Mouse (Mus musculus): ENCODE results near the gene Gm49353.
A peak's percentile ranks its signal among the peaks of the same experiment; 100 is the strongest.

Gm49353 gene

GRCm38 (mm10) chr10:29198642-29199041, at the start of gene Gm49353:
TSS of gene Gm49353 (plus strand) at chr10:29198954.
- DNase-seq = no peak

GRCm38 (mm10) chr10:29155304-29155703, 43.5 kb upstream of the Gm49353 start:
- DNase-seq = no peak

GRCm38 (mm10) chr10:29161664-29162063, 37.1 kb upstream of the Gm49353 start:
- no peak for DNase-seq

- DNase-seq = no peak
These were observed 25.0 kb upstream of the Gm49353 start for GRCm38 (mm10) chr10:29173778-29174177.

GRCm38 (mm10) chr10:29175656-29176055, 23.1 kb upstream of the Gm49353 start:
- DNase-seq = no peak

GRCm38 (mm10) chr10:29176881-29177280, 21.9 kb upstream of the Gm49353 start:
- no peak for DNase-seq

- DNase-seq = no peak
These were observed 20.8 kb upstream of the Gm49353 start for GRCm38 (mm10) chr10:29178003-29178402.

- DNase-seq = no peak
These were observed 18.5 kb upstream of the Gm49353 start for GRCm38 (mm10) chr10:29180210-29180609.

- DNase-seq = no peak
These were observed 17.7 kb upstream of the Gm49353 start for GRCm38 (mm10) chr10:29181046-29181445.

- no peak for DNase-seq
These were observed 5.0 kb upstream of the Gm49353 start for GRCm38 (mm10) chr10:29193769-29194168.

- DNase-seq = no peak
These were observed 1.9 kb upstream of the Gm49353 start for GRCm38 (mm10) chr10:29196811-29197210.

- DNase-seq = no peak
These were observed 1.1 kb downstream of the Gm49353 start for GRCm38 (mm10) chr10:29199835-29200234.

GRCm38 (mm10) chr10:29200609-29201008, 1.9 kb downstream of the Gm49353 start:
- no peak for DNase-seq

- DNase-seq = peak; percentile 4 to 8
These were observed 8.0 kb downstream of the Gm49353 start for GRCm38 (mm10) chr10:29206730-29207129.

- DNase-seq = no peak
These were observed 10.0 kb downstream of the Gm49353 start for GRCm38 (mm10) chr10:29208735-29209134.

- DNase-seq = no peak
These were observed 12.7 kb downstream of the Gm49353 start, which contains the start of gene 9330159F19Rik for GRCm38 (mm10) chr10:29211453-29211852. TSS of gene 9330159F19Rik (plus strand) at chr10:29211606.

- no peak for DNase-seq
These were observed 14.9 kb downstream of the Gm49353 start for GRCm38 (mm10) chr10:29213534-29214100.

- no peak for DNase-seq
These were observed 18.2 kb downstream of the Gm49353 start for GRCm38 (mm10) chr10:29216957-29217356.

GRCm38 (mm10) chr10:29217451-29217850, 18.7 kb downstream of the Gm49353 start:
- DNase-seq = no peak

GRCm38 (mm10) chr10:29225329-29225728, 26.6 kb downstream of the Gm49353 start:
- DNase-seq = no peak

GRCm38 (mm10) chr10:29231208-29231607, 32.5 kb downstream of the Gm49353 start:
- DNase-seq = no peak
